9 mouse cellular contexts compared by ENCODE assay signal in genomic region chr5:5379501-5379869, GRCm38 (mm10). TPM values are rescaled to one million over a fixed set of nuclear protein-coding genes. Genes with fewer than 3 reads are reported as not detected.
A peak's percentile ranks its signal among the peaks of the same experiment; 100 is the strongest.
DNase-seq lines count a peak whose midpoint lies in the region; ATAC-seq and TF ChIP-seq lines count a peak whose summit lies in the region.
"Had no signal": no experiment of that assay in that cellular context is flagged by ENCODE, and none has a peak within 500 bp of the region (broad histone marks: within the 10 kb centered on the region; RNA-seq: fewer than 3 reads in every experiment).

No protein-coding gene starts in this region.

- no peaks in the 10 kb centered on the region for H3K27me3 ChIP-seq in heart, embryonic 11.5 days (ENCODE audit: control insufficient read depth, insufficient read depth, low read length)
- H3K27me3 ChIP-seq in ES-Bruce4 (ENCODE audit: control insufficient read depth, insufficient read depth, low read length, poor library complexity, severe bottlenecking) = peaks cover 9% of the 10 kb centered on the region
- H3K27me3 ChIP-seq in liver, postnatal 0 days (ENCODE audit: insufficient read depth, low read length) = peaks cover 16% of the 10 kb centered on the region

- ATAC-seq in heart, embryonic 11.5 days (replicated peaks; ENCODE audit: insufficient number of reproducible peaks, low FRiP score, low TSS enrichment) = no peak
- 0 out of 2 replicates have a peak, but pooled peaks have one; percentile 4 for ATAC-seq in liver, postnatal 0 days

- H3K9me3 ChIP-seq in heart, embryonic 11.5 days (replicated peaks; ENCODE audit: control insufficient read depth, low read length) = no peaks in the 10 kb centered on the region
- H3K9me3 ChIP-seq in ES-Bruce4 (replicated peaks; ENCODE audit: control insufficient read depth, insufficient read depth, low read length, poor library complexity, severe bottlenecking) = peaks cover 13% of the 10 kb centered on the region
- no peaks in the 10 kb centered on the region for H3K9me3 ChIP-seq in liver, postnatal 0 days (ENCODE audit: low read length)

- 1% methylated on average over 14 of the region's 14 CpGs for WGBS in heart, embryonic 11.5 days (ENCODE audit: insufficient replicate concordance)
- WGBS in liver, postnatal 0 days (ENCODE audit: insufficient replicate concordance) = 2% methylated on average over 14 of the region's 14 CpGs

- no peak for DNase-seq in heart, adult 18-20 months
- peak; percentile 29 for DNase-seq in forelimb bud, embryonic 11.5 days (ENCODE audit: low read depth, low spot score)
- DNase-seq in liver, postnatal 0 days = no peak
- no peak for DNase-seq in adrenal gland, postnatal 4 days (ENCODE audit: low spot score in 2 of 2)
- no peak for DNase-seq in urinary bladder, adult 2 months (ENCODE audit: low spot score)
- DNase-seq in thymus, postnatal 36 days = no peak

- peak overlapping the region; percentile 77 for H3K4me2 ChIP-seq in heart, embryonic 11.5 days
- H3K4me2 ChIP-seq in liver, postnatal 0 days (ENCODE audit: low read depth, low read length) = peak overlapping the region; percentile 89

- TF ChIP-seq EP300 in ES-Bruce4 (IDR thresholded peaks at IDR 0.05; ENCODE audit: insufficient read depth, low read depth, low read length) = no peak
- TF ChIP-seq EP300 in liver, postnatal 0 days (IDR thresholded peaks at IDR 0.05; ENCODE audit: low read depth) = no peak

- peak overlapping the region; percentile 88 for H3K27ac ChIP-seq in heart, embryonic 11.5 days (ENCODE audit: low read depth, low read length)
- H3K27ac ChIP-seq in ES-Bruce4 (ENCODE audit: insufficient read depth, low read length) = no peak overlapping the region
- no peak overlapping the region for H3K27ac ChIP-seq in liver, postnatal 0 days (ENCODE audit: low read depth)

- H3K36me3 ChIP-seq in heart, embryonic 11.5 days (ENCODE audit: control insufficient read depth, insufficient read depth, low read length) = no peaks in the 10 kb centered on the region
- H3K36me3 ChIP-seq in ES-Bruce4 (ENCODE audit: control insufficient read depth, insufficient read depth, low read length, poor library complexity, severe bottlenecking) = no peaks in the 10 kb centered on the region
- no peaks in the 10 kb centered on the region for H3K36me3 ChIP-seq in liver, postnatal 0 days (replicated peaks; ENCODE audit: insufficient read depth, low read length)

- peak overlapping the region; percentile 77 for H3K4me3 ChIP-seq in heart, embryonic 11.5 days (ENCODE audit: low read depth, low read length)
- H3K4me3 ChIP-seq in ES-Bruce4 (ENCODE audit: low read depth, low read length) = peak overlapping the region; percentile 84
- H3K4me3 ChIP-seq in liver, postnatal 0 days (ENCODE audit: low read depth, low read length) = peak overlapping the region; percentile 62

- TF ChIP-seq POLR2A in ES-Bruce4 (IDR thresholded peaks at IDR 0.05; ENCODE audit: insufficient read depth, low read length) = no peak

- no peak for TF ChIP-seq CTCF in ES-Bruce4 (IDR thresholded peaks at IDR 0.05; ENCODE audit: low read depth, low read length)
- TF ChIP-seq CTCF in liver, postnatal 0 days (IDR thresholded peaks at IDR 0.05; ENCODE audit: low read depth) = no peak

- H3K4me1 ChIP-seq in heart, embryonic 11.5 days (ENCODE audit: control insufficient read depth, insufficient read depth, low read length) = 0 out of 2 replicates have a peak, but pooled peaks cover 4% of the 10 kb centered on the region
- no peaks in the 10 kb centered on the region for H3K4me1 ChIP-seq in ES-Bruce4 (ENCODE audit: control insufficient read depth, insufficient read depth, low read length)
- H3K4me1 ChIP-seq in liver, postnatal 0 days (ENCODE audit: insufficient read depth) = peaks cover 7% of the 10 kb centered on the region; the same call in 1 of the 2 replicates

- peak overlapping the region; percentile 89 for H3K9ac ChIP-seq in heart, embryonic 11.5 days (ENCODE audit: low read depth, low read length)
- H3K9ac ChIP-seq in ES-Bruce4 (ENCODE audit: low read depth, poor library complexity, severe bottlenecking) = peak overlapping the region; percentile 84
- H3K9ac ChIP-seq in liver, postnatal 0 days (replicated peaks) = peak overlapping the region; percentile 55; the same call in 1 of the 2 replicates

RNA-seq across cellular contexts. Expression of gene Cdk14, which starts 40.6 kb away (rescaled TPM):
- polyA plus RNA-seq in heart, embryonic 11.5 days (2014; fragmentation: Nextera tagmentation; extraction: Ambion mirVana) = 20.1 and 22.7 TPM in 2 replicates
- 1 to 10 TPM; 5.5 to 7.7 TPM for total RNA-seq in heart, adult 18-20 months (2021)
- polyA plus RNA-seq in ES-Bruce4 (2011; ENCODE audit: insufficient read depth, insufficient read length, low read depth, missing spikeins) = 14.8 and 15.4 TPM in 2 replicates
- 1.0 and 1.1 TPM in 2 replicates for polyA plus RNA-seq in liver, postnatal 0 days (2015; fragmentation: Nextera tagmentation; extraction: Ambion mirVana)
- 10 to 100 TPM; 21.2 to 26.0 TPM for total RNA-seq in adrenal gland, postnatal 4 days (2021)
- polyA plus RNA-seq in urinary bladder, adult 2 months (2012; rRNA removed) = 6.9 and 8.2 TPM in 2 replicates
- total RNA-seq: MEL had no signal
